ENCODE assay signal across 19 mouse cellular contexts in the genomic region with DNA sequence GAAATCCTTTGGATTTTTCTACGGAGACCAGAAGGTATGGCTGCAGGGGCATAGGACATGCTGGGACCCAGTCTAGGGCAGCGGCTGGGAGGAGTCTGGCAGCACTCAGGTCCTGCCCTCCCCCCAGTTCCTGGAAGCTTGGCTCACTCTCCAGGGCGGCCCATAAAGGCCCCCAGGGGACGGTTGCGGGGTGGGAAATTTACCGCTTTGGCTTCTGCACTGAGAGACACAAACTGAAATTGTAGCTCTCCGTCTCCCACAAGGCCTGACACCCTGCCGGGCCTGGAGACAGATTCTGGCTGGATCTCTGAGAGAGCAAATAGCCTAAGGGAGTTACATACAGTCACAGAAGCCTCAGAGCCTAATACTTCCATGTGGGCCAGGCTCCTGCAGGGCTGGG. TPM values are rescaled to one million over a fixed set of nuclear protein-coding genes. Genes with fewer than 3 reads are reported as not detected.
DNase-seq lines count a peak whose midpoint lies in the region; ATAC-seq lines count a peak whose summit lies in the region.
"Had no signal": no experiment of that assay in that cellular context is flagged by ENCODE, and none has a peak within 500 bp of the region (broad histone marks: within the 10 kb centered on the region; RNA-seq: fewer than 3 reads in every experiment).

No protein-coding gene starts in this region.

- peak overlapping the region; percentile 22; the same call in 1 of the 2 replicates for H3K9ac ChIP-seq in forebrain, embryonic 16.5 days (replicated peaks; ENCODE audit: low read depth, low read length)
- H3K9ac ChIP-seq in forebrain, embryonic 14.5 days (ENCODE audit: low read length) = no peak overlapping the region
- H3K9ac ChIP-seq in kidney, embryonic 16.5 days (replicated peaks; ENCODE audit: low read length) = 0 out of 2 replicates have a peak overlapping the region, but pooled peaks have one; percentile 5
- H3K9ac ChIP-seq: liver, embryonic 15.5 days; midbrain, embryonic 13.5 days had no signal

- no peaks in the 10 kb centered on the region for H3K9me3 ChIP-seq in forebrain, embryonic 16.5 days (ENCODE audit: control insufficient read depth, low read length)
- H3K9me3 ChIP-seq in forebrain, embryonic 14.5 days (replicated peaks; ENCODE audit: control insufficient read depth, low read length) = no peaks in the 10 kb centered on the region
- H3K9me3 ChIP-seq in kidney, embryonic 16.5 days (ENCODE audit: low read length) = no peaks in the 10 kb centered on the region
- H3K9me3 ChIP-seq: liver, embryonic 15.5 days; midbrain, embryonic 13.5 days had no signal

- H3K27ac ChIP-seq in forebrain, embryonic 16.5 days (ENCODE audit: low read length) = no peak overlapping the region
- H3K27ac ChIP-seq in forebrain, embryonic 14.5 days (ENCODE audit: low read depth, low read length) = no peak overlapping the region
- no peak overlapping the region for H3K27ac ChIP-seq in kidney, embryonic 16.5 days (ENCODE audit: low read length)
- H3K27ac ChIP-seq: layer of hippocampus, adult 2 months; liver, embryonic 15.5 days; midbrain, embryonic 13.5 days had no signal

- no peak overlapping the region for H3K4me2 ChIP-seq in forebrain, embryonic 16.5 days (ENCODE audit: low read length)
- H3K4me2 ChIP-seq in forebrain, embryonic 14.5 days (ENCODE audit: low read length) = no peak overlapping the region
- no peak overlapping the region for H3K4me2 ChIP-seq in kidney, embryonic 16.5 days (replicated peaks; ENCODE audit: low read depth, low read length)
- H3K4me2 ChIP-seq: liver, embryonic 15.5 days; midbrain, embryonic 13.5 days had no signal

- 63% methylated on average over 8 of the region's 8 CpGs for WGBS in forebrain, embryonic 16.5 days
- 55% methylated on average over 8 of the region's 8 CpGs for WGBS in forebrain, embryonic 14.5 days
- 32% methylated on average over 8 of the region's 8 CpGs for WGBS in kidney, embryonic 16.5 days

- peaks cover 24% of the 10 kb centered on the region for H3K4me1 ChIP-seq in forebrain, embryonic 16.5 days (replicated peaks; ENCODE audit: control insufficient read depth, insufficient read depth, low read length)
- H3K4me1 ChIP-seq in forebrain, embryonic 14.5 days (ENCODE audit: control insufficient read depth, insufficient read depth, low read length) = peaks cover 10% of the 10 kb centered on the region
- peaks cover 45% of the 10 kb centered on the region for H3K4me1 ChIP-seq in kidney, embryonic 16.5 days (ENCODE audit: insufficient read depth, low read length)

- H3K27me3 ChIP-seq in forebrain, embryonic 16.5 days (replicated peaks; ENCODE audit: control insufficient read depth, insufficient read depth, low read length) = no peaks in the 10 kb centered on the region
- no peaks in the 10 kb centered on the region for H3K27me3 ChIP-seq in forebrain, embryonic 14.5 days (replicated peaks; ENCODE audit: control insufficient read depth, insufficient read depth, low read length)
- H3K27me3 ChIP-seq in kidney, embryonic 16.5 days (ENCODE audit: insufficient read depth, low read length) = no peaks in the 10 kb centered on the region
- H3K27me3 ChIP-seq: liver, embryonic 15.5 days; midbrain, embryonic 13.5 days; Patski had no signal

- no peaks in the 10 kb centered on the region for H3K36me3 ChIP-seq in forebrain, embryonic 16.5 days (ENCODE audit: control insufficient read depth, insufficient read depth)
- H3K36me3 ChIP-seq in forebrain, embryonic 14.5 days (ENCODE audit: control insufficient read depth, insufficient read depth, low read length) = no peaks in the 10 kb centered on the region
- no peaks in the 10 kb centered on the region for H3K36me3 ChIP-seq in kidney, embryonic 16.5 days (ENCODE audit: insufficient read depth, low read length)
- H3K36me3 ChIP-seq: midbrain, embryonic 13.5 days had no signal

- DNase-seq in forebrain, embryonic 14.5 days (ENCODE audit: low spot score) = no peak
- no peak for DNase-seq in kidney, adult 11 months
- peak; percentile 55 for DNase-seq in MN1 (ENCODE audit: low spot score)
- DNase-seq in kidney, postnatal 4 days = peak; percentile 68 to 70
- DNase-seq in ovary, postnatal 14 days (ENCODE audit: low spot score) = no peak
- DNase-seq in yolk sac, embryonic 10.5 days (ENCODE audit: low spot score) = no peak
- DNase-seq: cerebellum, adult 9-11 months; left cerebral cortex, postnatal 4 days; thymus, adult 18-20 months had no signal

- no peak overlapping the region for H3K4me3 ChIP-seq in forebrain, embryonic 16.5 days (replicated peaks; ENCODE audit: low read length)
- H3K4me3 ChIP-seq in forebrain, embryonic 14.5 days (ENCODE audit: low read depth, low read length) = no peak overlapping the region
- no peak overlapping the region for H3K4me3 ChIP-seq in kidney, embryonic 16.5 days (ENCODE audit: low read length)
- H3K4me3 ChIP-seq: layer of hippocampus, adult 2 months; liver, embryonic 15.5 days; midbrain, embryonic 13.5 days; myocyte had no signal

- no peak for ATAC-seq in forebrain, embryonic 16.5 days
- ATAC-seq in forebrain, embryonic 14.5 days = no peak
- ATAC-seq in kidney, embryonic 16.5 days (ENCODE audit: low FRiP score, low TSS enrichment) = no peak
- ATAC-seq: inflammation-experienced regulatory T-cells, adult 6 months; lung, postnatal 0 days; midbrain, embryonic 13.5 days; Patski had no signal

RNA-seq across cellular contexts. Expression of a gene that starts 7.1 kb away (rescaled TPM):
- polyA plus RNA-seq in forebrain, embryonic 16.5 days (2015; fragmentation: Nextera tagmentation; extraction: Ambion mirVana) = 0.66 and 0.84 TPM in 2 replicates
- 0.30 and 0.32 TPM in 2 replicates for polyA plus RNA-seq in forebrain, embryonic 14.5 days (2014; fragmentation: Nextera tagmentation; extraction: Ambion mirVana)
- 0.49 and 0.81 TPM in 2 replicates for polyA plus RNA-seq in kidney, embryonic 16.5 days (2015; fragmentation: Nextera tagmentation; extraction: Ambion mirVana)
- polyA plus RNA-seq: forebrain, embryonic 11.5 days; inflammation-experienced regulatory T-cells, adult 6 months had no signal

RNA-seq across cellular contexts. Expression of a gene that starts 25.7 kb away (rescaled TPM):
- polyA plus RNA-seq in forebrain, embryonic 16.5 days (2015; fragmentation: Nextera tagmentation; extraction: Ambion mirVana) = 17.5 and 18.7 TPM in 2 replicates
- polyA plus RNA-seq in forebrain, embryonic 14.5 days (2014; fragmentation: Nextera tagmentation; extraction: Ambion mirVana) = 6.1 and 8.2 TPM in 2 replicates
- 17.4 and 19.5 TPM in 2 replicates for polyA plus RNA-seq in kidney, embryonic 16.5 days (2015; fragmentation: Nextera tagmentation; extraction: Ambion mirVana)

RNA-seq across cellular contexts. Expression of a gene that starts 33.1 kb away (rescaled TPM):
- 17.9 and 18.1 TPM in 2 replicates for polyA plus RNA-seq in forebrain, embryonic 16.5 days (2015; fragmentation: Nextera tagmentation; extraction: Ambion mirVana)
- 7.7 and 10.7 TPM in 2 replicates for polyA plus RNA-seq in forebrain, embryonic 14.5 days (2014; fragmentation: Nextera tagmentation; extraction: Ambion mirVana)
- 15.2 and 18.5 TPM in 2 replicates for polyA plus RNA-seq in kidney, embryonic 16.5 days (2015; fragmentation: Nextera tagmentation; extraction: Ambion mirVana)

RNA-seq across cellular contexts. Expression of a gene that starts 46.9 kb away (rescaled TPM):
- 0.30 and 0.36 TPM in 2 replicates for polyA plus RNA-seq in forebrain, embryonic 16.5 days (2015; fragmentation: Nextera tagmentation; extraction: Ambion mirVana)
- 0.19 and 0.32 TPM in 2 replicates for polyA plus RNA-seq in forebrain, embryonic 14.5 days (2014; fragmentation: Nextera tagmentation; extraction: Ambion mirVana)
- 0.06 and 0.09 TPM in 2 replicates for polyA plus RNA-seq in kidney, embryonic 16.5 days (2015; fragmentation: Nextera tagmentation; extraction: Ambion mirVana)
- polyA plus RNA-seq: forebrain, embryonic 11.5 days; liver, embryonic 15.5 days had no signal

Comparison
In these comparisons a context has a peak if more than half of its experiments do, and no peak if none do; other contexts are left out.
1. DNase-seq: peak in MN1 (single experiment) and kidney, postnatal 4 days (2 of 2); none in forebrain, embryonic 14.5 days (single experiment), kidney, adult 11 months (single experiment), ovary, postnatal 14 days (single experiment) and yolk sac, embryonic 10.5 days (single experiment).